11 mouse cellular contexts compared by ENCODE assay signal in the genomic region with DNA sequence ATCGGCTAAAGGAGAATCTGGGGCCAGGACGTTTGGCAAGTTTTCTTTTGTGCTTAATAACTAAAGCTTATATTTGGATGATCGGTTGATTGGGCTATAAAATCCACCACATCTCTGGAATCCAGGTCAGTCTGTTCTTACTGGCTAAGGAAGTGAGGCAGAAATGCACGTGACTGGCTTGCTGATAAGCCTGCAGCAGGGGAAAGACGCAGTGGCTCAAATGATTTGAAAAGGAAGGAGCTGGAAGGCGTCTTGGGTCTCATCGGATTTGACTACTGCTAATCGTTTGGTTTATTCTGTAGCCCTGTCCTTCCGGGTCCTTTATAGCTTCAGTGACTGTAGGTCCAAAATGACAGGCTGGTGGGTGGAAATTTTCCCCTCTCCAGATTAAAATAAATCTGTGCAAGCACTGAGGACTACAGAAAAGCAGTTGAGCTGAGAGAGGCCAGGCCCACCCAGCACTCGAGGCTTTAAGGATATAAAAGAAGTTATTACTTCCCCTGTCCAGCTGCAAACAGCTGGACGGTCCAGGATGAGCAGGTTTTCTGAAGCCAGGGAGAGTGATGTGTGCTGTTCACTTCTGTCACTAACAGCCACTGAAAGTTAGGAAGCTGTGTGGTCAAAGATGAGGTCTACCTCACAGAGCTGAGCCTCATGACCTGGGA. TPM values are rescaled to one million over a fixed set of nuclear protein-coding genes. Genes with fewer than 3 reads are reported as not detected.
DNase-seq lines count a peak whose midpoint lies in the region; ATAC-seq and TF ChIP-seq lines count a peak whose summit lies in the region.
"Had no signal": no experiment of that assay in that cellular context is flagged by ENCODE, and none has a peak within 500 bp of the region (broad histone marks: within the 10 kb centered on the region; RNA-seq: fewer than 3 reads in every experiment).

No protein-coding gene starts in this region.

- no peaks in the 10 kb centered on the region for H3K27me3 ChIP-seq in heart, embryonic 10.5 days (ENCODE audit: insufficient read depth, poor library complexity, severe bottlenecking)
- H3K27me3 ChIP-seq in hindbrain, embryonic 15.5 days, result no peaks in the 10 kb centered on the region
- peaks cover 4% of the 10 kb centered on the region; the same call in 1 of the 2 replicates for H3K27me3 ChIP-seq in liver, embryonic 12.5 days (replicated peaks)
- H3K27me3 ChIP-seq: CH12.LX; lung, embryonic 15.5 days had no signal

- H3K9ac ChIP-seq in hindbrain, embryonic 15.5 days, result peak overlapping the region; percentile 9; the same call in 1 of the 2 replicates
- H3K9ac ChIP-seq in liver, embryonic 12.5 days, result no peak overlapping the region
- H3K9ac ChIP-seq: lung, embryonic 15.5 days had no signal

- DNase-seq in heart, adult 11 months, result peak; percentile 96
- DNase-seq in heart, embryonic 10.5 days (ENCODE audit: low spot score), result no peak
- DNase-seq in neural tube, embryonic 10.5 days (ENCODE audit: extremely low spot score, low spot score), result peak; percentile 11
- no peak for DNase-seq in urinary bladder, postnatal 14 days (ENCODE audit: low spot score)
- no peak for DNase-seq in thymus, postnatal 14 days
- DNase-seq: adrenal gland, adult 8-10 months had no signal

- WGBS in heart, embryonic 10.5 days, result 51% methylated on average over 11 of the region's 11 CpGs
- 44% methylated on average over 11 of the region's 11 CpGs for WGBS in hindbrain, embryonic 15.5 days
- WGBS in liver, embryonic 12.5 days (ENCODE audit: insufficient replicate concordance), result 43% methylated on average over 11 of the region's 11 CpGs

- peak; percentile 68; the same call in 1 of the 2 replicates for ATAC-seq in hindbrain, embryonic 15.5 days (ENCODE audit: low FRiP score, low read depth)
- no peak for ATAC-seq in liver, embryonic 12.5 days

- no peaks in the 10 kb centered on the region for H3K36me3 ChIP-seq in heart, embryonic 10.5 days
- no peaks in the 10 kb centered on the region for H3K36me3 ChIP-seq in hindbrain, embryonic 15.5 days
- H3K36me3 ChIP-seq in liver, embryonic 12.5 days, result no peaks in the 10 kb centered on the region
- H3K36me3 ChIP-seq: lung, embryonic 15.5 days had no signal

- peak overlapping the region; percentile 11 for H3K4me2 ChIP-seq in hindbrain, embryonic 15.5 days
- H3K4me2 ChIP-seq in liver, embryonic 12.5 days, result no peak overlapping the region
- H3K4me2 ChIP-seq: lung, embryonic 15.5 days had no signal

- 0 out of 2 replicates have a peak, but pooled peaks have one; percentile 21 for TF ChIP-seq POLR2A in cortical plate, adult 2 months (IDR thresholded peaks at IDR 0.05; ENCODE audit: extremely low read depth, insufficient read depth, low read length)

- no peak overlapping the region for H3K27ac ChIP-seq in heart, embryonic 10.5 days
- peak overlapping the region; percentile 20; the same call in 1 of the 2 replicates for H3K27ac ChIP-seq in cortical plate, adult 2 months (ENCODE audit: insufficient read depth, low read length)
- H3K27ac ChIP-seq in hindbrain, embryonic 15.5 days (replicated peaks), result peak overlapping the region; percentile 70
- no peak overlapping the region for H3K27ac ChIP-seq in liver, embryonic 12.5 days
- H3K27ac ChIP-seq: lung, embryonic 15.5 days had no signal

- TF ChIP-seq CTCF in cortical plate, adult 2 months (IDR thresholded peaks at IDR 0.05; ENCODE audit: extremely low read depth, insufficient read depth, low read length), result no peak

- H3K4me1 ChIP-seq in heart, embryonic 10.5 days, result peaks cover 15% of the 10 kb centered on the region; the same call in 1 of the 2 replicates
- peaks cover 6% of the 10 kb centered on the region for H3K4me1 ChIP-seq in cortical plate, adult 2 months (ENCODE audit: control insufficient read depth, insufficient read depth, low read length)
- H3K4me1 ChIP-seq in hindbrain, embryonic 15.5 days (replicated peaks), result peaks cover 15% of the 10 kb centered on the region
- no peaks in the 10 kb centered on the region for H3K4me1 ChIP-seq in liver, embryonic 12.5 days

- H3K9me3 ChIP-seq in heart, embryonic 10.5 days, result no peaks in the 10 kb centered on the region
- H3K9me3 ChIP-seq in hindbrain, embryonic 15.5 days, result no peaks in the 10 kb centered on the region
- H3K9me3 ChIP-seq in liver, embryonic 12.5 days (replicated peaks), result no peaks in the 10 kb centered on the region
- H3K9me3 ChIP-seq: lung, embryonic 15.5 days had no signal

- no peak overlapping the region for H3K4me3 ChIP-seq in heart, embryonic 10.5 days
- H3K4me3 ChIP-seq in cortical plate, adult 2 months (ENCODE audit: insufficient read depth, low read length), result no peak overlapping the region
- no peak overlapping the region for H3K4me3 ChIP-seq in hindbrain, embryonic 15.5 days
- no peak overlapping the region for H3K4me3 ChIP-seq in liver, embryonic 12.5 days
- H3K4me3 ChIP-seq: lung, embryonic 15.5 days had no signal

RNA-seq across cellular contexts. Expression of a gene that starts 57.7 kb away (rescaled TPM):
- polyA plus RNA-seq in heart, embryonic 10.5 days (2016; fragmentation: Nextera tagmentation; extraction: Ambion mirVana), result 0.40 and 0.67 TPM in 2 replicates
- polyA plus RNA-seq in cortical plate, adult 2 months (2012; rRNA removed), result 0.75 and 0.81 TPM in 2 replicates
- polyA plus RNA-seq in hindbrain, embryonic 15.5 days (2015; fragmentation: Nextera tagmentation; extraction: Ambion mirVana), result 3.3 and 5.7 TPM in 2 replicates
- 0.07 TPM in 1 of 2 replicates, not detected in the other for polyA plus RNA-seq in liver, embryonic 12.5 days (2016; fragmentation: Nextera tagmentation; extraction: Ambion mirVana)

Comparison
In these comparisons a context has a peak if more than half of its experiments do, and no peak if none do; other contexts are left out.
1. DNase-seq: peak in heart, adult 11 months (single experiment) and neural tube, embryonic 10.5 days (single experiment); none in heart, embryonic 10.5 days (single experiment), urinary bladder, postnatal 14 days (single experiment) and thymus, postnatal 14 days (single experiment).
2. H3K27ac ChIP-seq: peak in cortical plate, adult 2 months (single experiment) and hindbrain, embryonic 15.5 days (single experiment); none in heart, embryonic 10.5 days (single experiment) and liver, embryonic 12.5 days (single experiment).